Mouse (Mus musculus): ENCODE measurements around the gene Manbal. TPM values are rescaled to one million over a fixed set of nuclear protein-coding genes. Genes with fewer than 3 reads are reported as not detected.

The Manbal gene
- polyA plus RNA-seq, 2 experiments, result 9.1 to 14.6 TPM

GRCm38 (mm10) chr2:157328106-157328505, 39.3 kb upstream of the Manbal start:
- WGBS (ENCODE audit: insufficient replicate concordance), result 54% methylated on average over 5 of the region's 5 CpGs
- no peaks in the 10 kb centered on the region for H3K27me3 ChIP-seq (ENCODE audit: control insufficient read depth, insufficient read depth, low read length)
- no peak for TF ChIP-seq CTCF (IDR thresholded peaks at IDR 0.05; ENCODE audit: low read depth)
- no peak for TF ChIP-seq EP300 (IDR thresholded peaks at IDR 0.05; ENCODE audit: low read depth)
- no peak overlapping the region for H3K9ac ChIP-seq (replicated peaks)
- no peak overlapping the region for H3K4me3 ChIP-seq (ENCODE audit: insufficient read depth in 1 of 2, low read depth in 2 of 2, low read length in 2 of 2)
- ATAC-seq (ENCODE audit: insufficient read depth) (no peak), DNase-seq (ENCODE audit: low read depth in 3 of 3, low spot score in 3 of 3) (no peak)
- no peak overlapping the region for H3K4me2 ChIP-seq (ENCODE audit: low read depth)
- H3K36me3 ChIP-seq (replicated peaks; ENCODE audit: control insufficient read depth, insufficient read depth, low read depth), result peaks cover 32% of the 10 kb centered on the region
- no peaks in the 10 kb centered on the region for H3K4me1 ChIP-seq (replicated peaks; ENCODE audit: control insufficient read depth in 2 of 2, insufficient read depth in 2 of 2, low read length in 1 of 2)
- no peak overlapping the region for H3K27ac ChIP-seq
- no peaks in the 10 kb centered on the region for H3K9me3 ChIP-seq (ENCODE audit: control insufficient read depth, low read length)

DNA sequence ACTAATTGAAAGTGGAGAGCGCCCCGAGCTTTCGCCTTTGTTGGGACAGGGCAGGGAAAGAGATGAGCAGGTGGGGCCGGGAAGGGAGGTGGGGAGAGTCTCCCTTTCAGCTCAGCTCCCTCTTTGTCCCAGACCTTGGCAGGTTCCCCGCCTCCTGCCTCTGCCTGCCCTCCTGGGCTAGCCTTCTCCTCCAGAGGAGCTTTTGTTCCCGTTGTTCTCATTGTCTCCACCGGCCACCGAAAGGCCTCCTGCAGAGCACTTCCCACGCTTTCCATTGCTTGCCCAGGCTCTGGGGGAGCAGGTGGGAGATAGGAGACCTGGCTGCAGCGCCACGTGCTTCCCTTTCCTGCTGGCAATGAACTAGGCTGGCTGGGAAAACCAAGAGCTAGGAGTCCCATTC, 38.8 kb upstream of the Manbal start:
- H3K4me2 ChIP-seq (ENCODE audit: low read depth), result no peak overlapping the region
- WGBS (ENCODE audit: insufficient replicate concordance), result 62% methylated on average over 11 of the region's 11 CpGs
- H3K9me3 ChIP-seq (ENCODE audit: control insufficient read depth, low read length), result no peaks in the 10 kb centered on the region
- no peaks in the 10 kb centered on the region for H3K27me3 ChIP-seq (ENCODE audit: control insufficient read depth, insufficient read depth, low read length)
- no peaks in the 10 kb centered on the region for H3K4me1 ChIP-seq (replicated peaks; ENCODE audit: control insufficient read depth in 2 of 2, insufficient read depth in 2 of 2, low read length in 1 of 2)
- H3K27ac ChIP-seq, result no peak overlapping the region
- ATAC-seq (ENCODE audit: insufficient read depth) (no peak), DNase-seq (ENCODE audit: low read depth in 3 of 3, low spot score in 3 of 3) (no peak)
- no peak overlapping the region for H3K9ac ChIP-seq (replicated peaks)
- peaks cover 27% of the 10 kb centered on the region for H3K36me3 ChIP-seq (replicated peaks; ENCODE audit: control insufficient read depth, insufficient read depth, low read depth)
- TF ChIP-seq EP300 (IDR thresholded peaks at IDR 0.05; ENCODE audit: low read depth) (no peak), CTCF (IDR thresholded peaks at IDR 0.05; ENCODE audit: low read depth) (no peak)
- H3K4me3 ChIP-seq (ENCODE audit: insufficient read depth in 1 of 2, low read depth in 2 of 2, low read length in 2 of 2), result no peak overlapping the region

DNA sequence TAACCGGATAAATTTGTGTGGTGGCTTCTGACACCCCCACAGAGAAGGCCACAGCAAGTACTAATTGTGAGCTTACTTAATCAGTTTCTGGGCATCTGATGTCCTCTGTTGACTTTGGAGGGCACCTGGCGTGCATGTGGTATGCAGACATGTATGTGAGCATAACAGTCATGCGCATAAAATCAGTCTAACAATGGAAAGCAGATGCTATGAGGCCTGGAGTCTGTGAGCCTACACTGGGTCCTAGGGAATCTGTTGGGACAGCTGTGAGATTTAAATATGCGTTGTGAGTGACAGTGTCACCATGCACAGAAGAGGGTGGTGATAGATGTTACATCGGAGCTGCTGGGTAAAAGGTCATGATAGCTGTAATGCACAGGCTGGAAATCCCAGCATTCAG, 35.3 kb upstream of the Manbal start:
- Histone ChIP-seq H3K9ac (replicated peaks) (no peak overlapping the region), H3K4me2 (ENCODE audit: low read depth) (no peak overlapping the region), H3K27me3 (ENCODE audit: control insufficient read depth, insufficient read depth, low read length) (no peaks in the 10 kb centered on the region), H3K36me3 (replicated peaks; ENCODE audit: control insufficient read depth, insufficient read depth, low read depth) (no peaks in the 10 kb centered on the region), H3K9me3 (ENCODE audit: control insufficient read depth, low read length) (no peaks in the 10 kb centered on the region), H3K4me3 (ENCODE audit: insufficient read depth in 1 of 2, low read depth in 2 of 2, low read length in 2 of 2) (no peak overlapping the region), H3K4me1 (replicated peaks; ENCODE audit: control insufficient read depth in 2 of 2, insufficient read depth in 2 of 2, low read length in 1 of 2) (no peaks in the 10 kb centered on the region), H3K27ac (no peak overlapping the region)
- TF ChIP-seq CTCF (IDR thresholded peaks at IDR 0.05; ENCODE audit: low read depth), result no peak
- no peak for TF ChIP-seq EP300 (IDR thresholded peaks at IDR 0.05; ENCODE audit: low read depth)
- 77% methylated on average over 5 of the region's 5 CpGs for WGBS (ENCODE audit: insufficient replicate concordance)
- DNase-seq (ENCODE audit: low read depth in 3 of 3, low spot score in 3 of 3), result no peak
- ATAC-seq (ENCODE audit: insufficient read depth), result no peak

GRCm38 (mm10) chr2:157338663-157339062, 28.7 kb upstream of the Manbal start:
- ATAC-seq (ENCODE audit: insufficient read depth), result no peak
- 29% methylated on average over 5 of the region's 5 CpGs for WGBS (ENCODE audit: insufficient replicate concordance)
- DNase-seq (ENCODE audit: low read depth in 3 of 3, low spot score in 3 of 3), result peak; percentile 49 to 60 (median 55)
- Histone ChIP-seq H3K4me3 (ENCODE audit: insufficient read depth in 1 of 2, low read depth in 2 of 2, low read length in 2 of 2) (no peak overlapping the region), H3K36me3 (replicated peaks; ENCODE audit: control insufficient read depth, insufficient read depth, low read depth) (no peaks in the 10 kb centered on the region), H3K4me2 (ENCODE audit: low read depth) (no peak overlapping the region), H3K9ac (replicated peaks) (no peak overlapping the region), H3K27ac (no peak overlapping the region), H3K27me3 (ENCODE audit: control insufficient read depth, insufficient read depth, low read length) (no peaks in the 10 kb centered on the region), H3K4me1 (replicated peaks; ENCODE audit: control insufficient read depth in 2 of 2, insufficient read depth in 2 of 2, low read length in 1 of 2) (no peaks in the 10 kb centered on the region), H3K9me3 (ENCODE audit: control insufficient read depth, low read length) (no peaks in the 10 kb centered on the region)
- TF ChIP-seq CTCF (IDR thresholded peaks at IDR 0.05; ENCODE audit: low read depth) (peak; percentile 87), EP300 (IDR thresholded peaks at IDR 0.05; ENCODE audit: low read depth) (no peak)

DNA sequence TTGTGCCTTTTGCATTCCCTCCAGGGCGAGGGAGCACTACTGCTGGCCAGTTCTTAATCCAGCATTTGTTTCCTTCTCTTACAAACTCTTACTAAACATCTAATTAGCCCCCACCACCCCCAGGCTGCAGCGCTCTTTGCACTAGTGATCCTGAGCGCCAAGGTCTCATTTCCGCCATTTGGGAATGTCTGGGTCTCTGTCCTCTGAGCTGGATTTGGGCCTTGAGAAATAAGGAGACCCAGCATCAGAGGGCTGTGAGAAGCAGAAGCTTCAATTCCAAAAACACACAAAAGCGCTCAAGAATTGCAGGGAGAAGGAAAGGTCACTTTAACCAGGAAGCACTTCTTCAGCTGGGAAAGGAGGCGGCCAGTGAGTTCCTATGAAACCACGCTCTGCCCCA, 27.9 kb upstream of the Manbal start:
- WGBS (ENCODE audit: insufficient replicate concordance), result 57% methylated on average over 7 of the region's 7 CpGs
- no peaks in the 10 kb centered on the region for H3K9me3 ChIP-seq (ENCODE audit: control insufficient read depth, low read length)
- H3K4me1 ChIP-seq (replicated peaks; ENCODE audit: control insufficient read depth in 2 of 2, insufficient read depth in 2 of 2, low read length in 1 of 2), result no peaks in the 10 kb centered on the region
- DNase-seq (ENCODE audit: low read depth in 3 of 3, low spot score in 3 of 3), result no peak
- no peaks in the 10 kb centered on the region for H3K27me3 ChIP-seq (ENCODE audit: control insufficient read depth, insufficient read depth, low read length)
- no peak overlapping the region for H3K4me3 ChIP-seq (ENCODE audit: insufficient read depth in 1 of 2, low read depth in 2 of 2, low read length in 2 of 2)
- no peak overlapping the region for H3K9ac ChIP-seq (replicated peaks)
- no peak for ATAC-seq (ENCODE audit: insufficient read depth)
- no peaks in the 10 kb centered on the region for H3K36me3 ChIP-seq (replicated peaks; ENCODE audit: control insufficient read depth, insufficient read depth, low read depth)
- H3K27ac ChIP-seq, result no peak overlapping the region
- TF ChIP-seq CTCF (IDR thresholded peaks at IDR 0.05; ENCODE audit: low read depth) (no peak), EP300 (IDR thresholded peaks at IDR 0.05; ENCODE audit: low read depth) (no peak)
- no peak overlapping the region for H3K4me2 ChIP-seq (ENCODE audit: low read depth)

Data from liver, embryonic 14.5 days (tissue).